Mouse (Mus musculus) megakaryocyte-erythroid progenitor cell, adult 5-6 weeks (primary cell): ENCODE measurements around the gene Nat14. TPM values are rescaled to one million over a fixed set of nuclear protein-coding genes. Genes with fewer than 3 reads are reported as not detected.

ENCODE experiments used
- ATAC-seq: replicated peaks from 2 replicates; pipeline ENCODE4 v1.8.0; 2016; ENCODE audit warnings: mild to moderate bottlenecking, inconsistent platforms; ENCODE audit not compliant: severe bottlenecking, poor library complexity, low FRiP score, low TSS enrichment
- total RNA-seq, 2 experiments: library from RNA; stranded (forward) in 1 of 2; stranded (reverse) in 1 of 2; fragments of 200-1000, 215-1000 nt in 1 of 2; fragments of >200 nt in 1 of 2; fragmentation: Nextera tagmentation in 1 of 2; gene quantifications; 2 replicates each; pipeline ENCODE4 v1.2.3; 2014 to 2017

Nat14 gene
- total RNA-seq, 2 experiments from 2014 or later = 1.9 to 6.6 TPM

GRCm38 (mm10) chr7:4938456-4938855, 16.6 kb downstream of the Nat14 start:
- peak; percentile 66 for ATAC-seq

- peak; percentile 44; the same call in 1 of the 2 replicates for ATAC-seq
These were observed 18.2 kb downstream of the Nat14 start for GRCm38 (mm10) chr7:4940068-4940479.

- no peak for ATAC-seq
These were observed 20.8 kb downstream of the Nat14 start for GRCm38 (mm10) chr7:4942673-4943072.

- ATAC-seq = peak; percentile 91
These were observed 21.5 kb downstream of the Nat14 start for GRCm38 (mm10) chr7:4943223-4943815.

GRCm38 (mm10) chr7:4947855-4948254, 26.0 kb downstream of the Nat14 start:
- no peak for ATAC-seq

GRCm38 (mm10) chr7:4948386-4948785, 26.6 kb downstream of the Nat14 start:
- no peak for ATAC-seq

GRCm38 (mm10) chr7:4950561-4951342, 28.9 kb downstream of the Nat14 start:
- no peak for ATAC-seq

GRCm38 (mm10) chr7:4953815-4954445, 32.1 kb downstream of the Nat14 start:
- ATAC-seq = no peak

- no peak for ATAC-seq
These were observed 35.5 kb downstream of the Nat14 start for GRCm38 (mm10) chr7:4957361-4957760.

- ATAC-seq = no peak
These were observed 41.7 kb downstream of the Nat14 start for GRCm38 (mm10) chr7:4963527-4963926.

GRCm38 (mm10) chr7:4964272-4964671, 42.4 kb downstream of the Nat14 start, which contains the start of gene Sbk2:
Gene Sbk2, minus strand, starts transcription at chr7:4964406.
- peak; percentile 94 for ATAC-seq

GRCm38 (mm10) chr7:4964988-4965387, 43.2 kb downstream of the Nat14 start:
- ATAC-seq = no peak

GRCm38 (mm10) chr7:4971068-4971467, 49.2 kb downstream of the Nat14 start, which contains the start of gene Sbk3:
Gene Sbk3, minus strand, starts transcription at chr7:4971168.
- no peak for ATAC-seq

- no peak for ATAC-seq
These were observed 49.9 kb downstream of the Nat14 start for GRCm38 (mm10) chr7:4971710-4972109.

- no peak for ATAC-seq
These were observed 50.7 kb downstream of the Nat14 start for GRCm38 (mm10) chr7:4972321-4973047.

Other genes starting within 250 kb of the Nat14 start
Only the 30 nearest of the 33 such genes appear.
- not detected in 2 replicates for gene Tmem150b, start 196.8 kb upstream of the Nat14 start, total RNA-seq (2014; fragmentation: Nextera tagmentation)
- gene Tmem150b, start 196.8 kb upstream of the Nat14 start, total RNA-seq (2017) = 0.33 and 1.1 TPM in 2 replicates
- 75.8 and 96.3 TPM in 2 replicates for gene Kmt5c, start 181.9 kb upstream of the Nat14 start, total RNA-seq (2014; fragmentation: Nextera tagmentation)
- gene Kmt5c, start 181.9 kb upstream of the Nat14 start, total RNA-seq (2017) = 25.6 and 52.4 TPM in 2 replicates
- 279 and 377 TPM in 2 replicates for gene Cox6b2, start 168.9 kb upstream of the Nat14 start, total RNA-seq (2014; fragmentation: Nextera tagmentation)
- gene Cox6b2, start 168.9 kb upstream of the Nat14 start, total RNA-seq (2017) = 151 and 283 TPM in 2 replicates
- not detected in 2 replicates for gene Fam71e2, start 150.7 kb upstream of the Nat14 start, total RNA-seq (2014; fragmentation: Nextera tagmentation)
- gene Fam71e2, start 150.7 kb upstream of the Nat14 start, total RNA-seq (2017) = not detected in 2 replicates
- not detected in 2 replicates for gene Il11, start 139.2 kb upstream of the Nat14 start, total RNA-seq (2014; fragmentation: Nextera tagmentation)
- 0.15 TPM in 1 of 2 replicates, not detected in the other for gene Il11, start 139.2 kb upstream of the Nat14 start, total RNA-seq (2017)
- gene Tmem190, start 139.1 kb upstream of the Nat14 start, total RNA-seq (2014; fragmentation: Nextera tagmentation) = not detected in 2 replicates
- gene Tmem190, start 139.1 kb upstream of the Nat14 start, total RNA-seq (2017) = not detected in 2 replicates
- gene Tmem238, start 132.4 kb upstream of the Nat14 start, total RNA-seq (2014; fragmentation: Nextera tagmentation) = 15.1 and 17.8 TPM in 2 replicates
- 21.3 and 26.1 TPM in 2 replicates for gene Tmem238, start 132.4 kb upstream of the Nat14 start, total RNA-seq (2017)
- gene Rpl28, start 129.2 kb upstream of the Nat14 start, total RNA-seq (2014; fragmentation: Nextera tagmentation) = 3,204 and 3,219 TPM in 2 replicates
- gene Rpl28, start 129.2 kb upstream of the Nat14 start, total RNA-seq (2017) = 676 and 1,069 TPM in 2 replicates
- 291 and 381 TPM in 2 replicates for gene Ube2s, start 109.4 kb upstream of the Nat14 start, total RNA-seq (2014; fragmentation: Nextera tagmentation)
- 146 and 204 TPM in 2 replicates for gene Ube2s, start 109.4 kb upstream of the Nat14 start, total RNA-seq (2017)
- gene Shisa7, start 77.3 kb upstream of the Nat14 start, total RNA-seq (2014; fragmentation: Nextera tagmentation) = 0.31 TPM in 1 of 2 replicates, not detected in the other
- not detected in 2 replicates for gene Shisa7, start 77.3 kb upstream of the Nat14 start, total RNA-seq (2017)
- 1.8 and 12.5 TPM in 2 replicates for gene Isoc2b, start 51.8 kb upstream of the Nat14 start, total RNA-seq (2014; fragmentation: Nextera tagmentation)
- 13.3 and 86.2 TPM in 2 replicates for gene Isoc2b, start 51.8 kb upstream of the Nat14 start, total RNA-seq (2017)
- gene Isoc2a, start 44.9 kb upstream of the Nat14 start, total RNA-seq (2014; fragmentation: Nextera tagmentation) = 7.9 and 9.6 TPM in 2 replicates
- 7.4 and 13.2 TPM in 2 replicates for gene Isoc2a, start 44.9 kb upstream of the Nat14 start, total RNA-seq (2017)
- gene Gm36210, start 15.5 kb upstream of the Nat14 start, total RNA-seq (2014; fragmentation: Nextera tagmentation) = not detected in 2 replicates
- gene Gm36210, start 15.5 kb upstream of the Nat14 start, total RNA-seq (2017) = not detected in 2 replicates
- gene Zfp628, start 6.8 kb upstream of the Nat14 start, total RNA-seq (2014; fragmentation: Nextera tagmentation) = 8.2 and 11.6 TPM in 2 replicates
- gene Zfp628, start 6.8 kb upstream of the Nat14 start, total RNA-seq (2017) = 1.1 and 1.2 TPM in 2 replicates
- gene Ssc5d, start 3.8 kb downstream of the Nat14 start, total RNA-seq (2014; fragmentation: Nextera tagmentation) = not detected in 2 replicates
- gene Ssc5d, start 3.8 kb downstream of the Nat14 start, total RNA-seq (2017) = not detected in 2 replicates
- 0.69 TPM in 1 of 2 replicates, not detected in the other for gene Sbk2, start 42.4 kb downstream of the Nat14 start, total RNA-seq (2014; fragmentation: Nextera tagmentation)
- not detected in 2 replicates for gene Sbk2, start 42.4 kb downstream of the Nat14 start, total RNA-seq (2017)
- not detected in 2 replicates for gene Sbk3, start 49.1 kb downstream of the Nat14 start, total RNA-seq (2014; fragmentation: Nextera tagmentation)
- gene Sbk3, start 49.1 kb downstream of the Nat14 start, total RNA-seq (2017) = not detected in 2 replicates
- 12.0 and 32.5 TPM in 2 replicates for gene Zfp579, start 74.1 kb downstream of the Nat14 start, total RNA-seq (2014; fragmentation: Nextera tagmentation)
- 0.76 and 2.2 TPM in 2 replicates for gene Zfp579, start 74.1 kb downstream of the Nat14 start, total RNA-seq (2017)
- 16.6 and 19.9 TPM in 2 replicates for gene Zfp524, start 92.4 kb downstream of the Nat14 start, total RNA-seq (2014; fragmentation: Nextera tagmentation)
- gene Zfp524, start 92.4 kb downstream of the Nat14 start, total RNA-seq (2017) = 3.0 and 9.3 TPM in 2 replicates
- gene Fiz1, start 92.7 kb downstream of the Nat14 start, total RNA-seq (2014; fragmentation: Nextera tagmentation) = 34.8 and 35.7 TPM in 2 replicates
- 19.8 and 32.7 TPM in 2 replicates for gene Fiz1, start 92.7 kb downstream of the Nat14 start, total RNA-seq (2017)
- gene Gm44973, start 93.5 kb downstream of the Nat14 start, total RNA-seq (2014; fragmentation: Nextera tagmentation) = 2.6 TPM in 1 of 2 replicates, not detected in the other
- gene Gm44973, start 93.5 kb downstream of the Nat14 start, total RNA-seq (2017) = not detected in 2 replicates
- gene Zfp865, start 98.3 kb downstream of the Nat14 start, total RNA-seq (2014; fragmentation: Nextera tagmentation) = 22.7 and 24.4 TPM in 2 replicates
- 7.8 and 9.8 TPM in 2 replicates for gene Zfp865, start 98.3 kb downstream of the Nat14 start, total RNA-seq (2017)
- not detected in 2 replicates for gene Ccdc106, start 98.5 kb downstream of the Nat14 start, total RNA-seq (2014; fragmentation: Nextera tagmentation)
- gene Ccdc106, start 98.5 kb downstream of the Nat14 start, total RNA-seq (2017) = 0.42 and 0.56 TPM in 2 replicates
- 1.3 and 2.0 TPM in 2 replicates for gene 4632433K11Rik, start 112.1 kb downstream of the Nat14 start, total RNA-seq (2014; fragmentation: Nextera tagmentation)
- gene 4632433K11Rik, start 112.1 kb downstream of the Nat14 start, total RNA-seq (2017) = 0.23 TPM in 1 of 2 replicates, not detected in the other
- gene Zfp784, start 116.4 kb downstream of the Nat14 start, total RNA-seq (2014; fragmentation: Nextera tagmentation) = 1.0 and 1.9 TPM in 2 replicates
- 0.09 and 2.9 TPM in 2 replicates for gene Zfp784, start 116.4 kb downstream of the Nat14 start, total RNA-seq (2017)
- gene Zfp580, start 129.5 kb downstream of the Nat14 start, total RNA-seq (2014; fragmentation: Nextera tagmentation) = 1.3 and 2.1 TPM in 2 replicates
- not detected in 2 replicates for gene Zfp580, start 129.5 kb downstream of the Nat14 start, total RNA-seq (2017)
- gene U2af2, start 140.1 kb downstream of the Nat14 start, total RNA-seq (2014; fragmentation: Nextera tagmentation) = 259 and 276 TPM in 2 replicates
- gene U2af2, start 140.1 kb downstream of the Nat14 start, total RNA-seq (2017) = 284 and 302 TPM in 2 replicates
- 134 and 193 TPM in 2 replicates for gene Epn1, start 158.2 kb downstream of the Nat14 start, total RNA-seq (2014; fragmentation: Nextera tagmentation)
- 51.1 and 62.6 TPM in 2 replicates for gene Epn1, start 158.2 kb downstream of the Nat14 start, total RNA-seq (2017)
- gene Rfpl4, start 194.9 kb downstream of the Nat14 start, total RNA-seq (2014; fragmentation: Nextera tagmentation) = not detected in 2 replicates
- not detected in 2 replicates for gene Rfpl4, start 194.9 kb downstream of the Nat14 start, total RNA-seq (2017)
- gene Rasl2-9, start 203.9 kb downstream of the Nat14 start, total RNA-seq (2014; fragmentation: Nextera tagmentation) = not detected in 2 replicates
- gene Rasl2-9, start 203.9 kb downstream of the Nat14 start, total RNA-seq (2017) = not detected in 2 replicates